Mouse (Mus musculus) forebrain, postnatal 0 days (tissue): Measurements from ENCODE around the gene Samd14. TPM values are rescaled to one million over a fixed set of nuclear protein-coding genes. Genes with fewer than 3 reads are reported as not detected.

Experiments used
- ATAC-seq: fragments of 200-750 bp; cut with Nextera tagmentation; 2 replicates; pipeline ENCODE4 v1.8.0; 2017; ENCODE audit warnings: mild to moderate bottlenecking, moderate library complexity
- DNase-seq: peaks from one replicate; pipeline ENCODE4 v3.0.0-alpha.2; 2015
- H3K27ac ChIP-seq: fragments of 300-500 bp; sonication (generic); 2 replicates; pipeline ENCODE4 v1.5.1; 2014; ENCODE audit warnings: low read depth, mild to moderate bottlenecking, antibody characterized with exemption, low read length, moderate library complexity, mixed read lengths
- H3K27me3 ChIP-seq: fragments of 300-500 bp; sonication (generic); 2 replicates; pipeline ENCODE4 v1.6.1; 2014; ENCODE audit warnings: mild to moderate bottlenecking, low read length, mixed read lengths; ENCODE audit not compliant: insufficient read depth
- H3K36me3 ChIP-seq: fragments of 300-500 bp; sonication (generic); 2 replicates; pipeline ENCODE4 v1.6.1; 2014; ENCODE audit warnings: mild to moderate bottlenecking, moderate library complexity; ENCODE audit not compliant: insufficient read depth
- H3K4me1 ChIP-seq: fragments of 300-500 bp; sonication (generic); 2 replicates; pipeline ENCODE4 v1.6.1; 2014; ENCODE audit warnings: antibody characterized with exemption; ENCODE audit not compliant: insufficient read depth
- H3K4me2 ChIP-seq: fragments of 300-500 bp; sonication (generic); 2 replicates; pipeline ENCODE4 v1.6.1; 2014; ENCODE audit warnings: low read depth, mild to moderate bottlenecking, moderate library complexity
- H3K4me3 ChIP-seq: fragments of 300-500 bp; sonication (generic); 2 replicates; pipeline ENCODE4 v1.5.1; 2014; ENCODE audit warnings: low read depth, low read length, mixed read lengths
- H3K9ac ChIP-seq: fragments of 300-500 bp; sonication (generic); 2 replicates; pipeline ENCODE4 v1.6.1; 2014; ENCODE audit warnings: mild to moderate bottlenecking
- H3K9me3 ChIP-seq: fragments of 300-500 bp; sonication (generic); 2 replicates; pipeline ENCODE4 v1.6.1; 2016; ENCODE audit warnings: low read length
- CTCF ChIP-seq: sonication (generic); IDR thresholded peaks from 2 replicates; pipeline ENCODE4 v1.5.1; 2016; ENCODE audit warnings: antibody characterized with exemption, control low read depth, low read depth
- WGBS: fragments of 180-500 bp; shearing (Covaris S2); extraction: QIAGEN DNeasy Blood & Tissue Kit; methylation state at CpG from one replicate; pipeline ENCODE4 v1.1.7; 2014; 5-methylcytosine and 5-hydroxymethylcytosine counted together
- polyA plus RNA-seq: library from polyadenylated mRNA; unstranded; fragments of >200 nt; fragmentation: Nextera tagmentation; extraction: Ambion mirVana; gene quantifications from 2 replicates; pipeline ENCODE4 v1.2.1, GENCODE M21; 2015
- total RNA-seq: library from RNA; depleted of rRNA; stranded (reverse); fragments of >200 nt; gene quantifications from 2 replicates; pipeline ENCODE4 v1.2.3, GENCODE M21; 2014

Gene Samd14
- total and polyA plus RNA-seq, 2 experiments from 2014 or later, result 130 to 150 TPM

DNA sequence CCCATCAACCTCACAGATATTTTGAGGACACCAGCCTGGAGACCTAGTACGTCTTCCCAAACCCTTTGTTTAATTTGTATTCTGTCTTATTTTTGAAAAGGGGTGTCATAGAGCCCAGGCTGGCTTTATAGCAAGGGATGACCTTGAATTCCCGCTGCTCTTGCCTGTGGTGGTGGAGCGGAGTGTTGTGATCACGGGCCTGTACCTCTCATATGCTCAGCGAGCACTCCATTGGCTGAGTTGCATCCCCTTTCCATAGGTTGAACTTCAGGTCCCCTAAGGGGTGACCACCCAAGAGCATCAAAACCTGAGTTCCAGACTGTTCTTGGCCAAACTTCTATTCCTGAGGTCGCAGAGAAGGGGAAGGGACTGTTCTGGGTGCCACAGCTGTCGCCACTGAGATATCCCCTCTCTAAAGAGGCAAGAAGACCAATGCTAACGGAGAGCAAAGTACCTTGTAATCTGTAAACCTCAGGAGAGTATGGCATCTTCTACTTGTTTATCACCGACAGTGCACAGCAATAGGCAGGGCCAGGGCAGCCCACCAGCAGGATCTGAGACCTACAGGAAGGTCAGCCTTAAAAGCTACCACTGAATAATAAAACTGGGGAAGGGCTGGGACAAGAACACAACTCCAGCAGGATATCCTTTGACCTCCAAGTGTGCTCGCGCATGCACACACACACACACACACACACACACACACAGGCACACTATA, 30.1 kb upstream of the Samd14 start:
- H3K27ac ChIP-seq, result peak overlapping the region; percentile 42
- H3K4me3 ChIP-seq, result peak overlapping the region; percentile 31
- no peak for DNase-seq
- H3K27me3 ChIP-seq, result no peaks in the 10 kb centered on the region
- no peaks in the 10 kb centered on the region for H3K9me3 ChIP-seq
- WGBS, result 76% methylated on average over 11 of the region's 11 CpGs
- peak overlapping the region; percentile 44 for H3K9ac ChIP-seq
- TF ChIP-seq CTCF, result no peak
- H3K4me2 ChIP-seq, result peak overlapping the region; percentile 50
- ATAC-seq, result no peak
- no peaks in the 10 kb centered on the region for H3K36me3 ChIP-seq
- peaks cover 16% of the 10 kb centered on the region for H3K4me1 ChIP-seq

DNA sequence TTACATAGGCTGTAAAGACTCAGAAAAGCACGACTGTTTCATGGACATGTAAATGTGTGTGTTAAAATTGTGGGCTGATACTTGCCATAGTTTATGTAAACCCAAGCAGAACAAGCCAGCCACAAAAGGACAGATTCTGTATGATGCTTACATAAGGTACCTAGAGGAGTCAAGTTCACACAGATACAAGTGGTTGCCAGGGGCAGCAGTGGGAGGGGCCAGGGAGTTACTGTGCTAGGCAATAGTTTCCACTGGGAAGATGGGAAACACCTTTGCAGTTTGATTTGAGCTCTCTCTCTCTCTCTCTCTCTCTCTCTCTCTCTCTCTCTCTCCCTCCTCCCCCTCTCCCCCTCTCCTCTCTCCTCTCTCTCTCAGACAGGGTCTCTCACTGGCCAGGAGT, 24.5 kb upstream of the Samd14 start:
- Histone ChIP-seq H3K4me3 (no peak overlapping the region), H3K4me1 (peaks cover 12% of the 10 kb centered on the region), H3K27me3 (no peaks in the 10 kb centered on the region), H3K4me2 (no peak overlapping the region), H3K9ac (no peak overlapping the region), H3K36me3 (no peaks in the 10 kb centered on the region), H3K27ac (no peak overlapping the region), H3K9me3 (no peaks in the 10 kb centered on the region)
- WGBS, result 59% methylated on average over 1 of the region's 1 CpGs
- ATAC-seq, result no peak
- no peak for DNase-seq
- TF ChIP-seq CTCF, result no peak

DNA sequence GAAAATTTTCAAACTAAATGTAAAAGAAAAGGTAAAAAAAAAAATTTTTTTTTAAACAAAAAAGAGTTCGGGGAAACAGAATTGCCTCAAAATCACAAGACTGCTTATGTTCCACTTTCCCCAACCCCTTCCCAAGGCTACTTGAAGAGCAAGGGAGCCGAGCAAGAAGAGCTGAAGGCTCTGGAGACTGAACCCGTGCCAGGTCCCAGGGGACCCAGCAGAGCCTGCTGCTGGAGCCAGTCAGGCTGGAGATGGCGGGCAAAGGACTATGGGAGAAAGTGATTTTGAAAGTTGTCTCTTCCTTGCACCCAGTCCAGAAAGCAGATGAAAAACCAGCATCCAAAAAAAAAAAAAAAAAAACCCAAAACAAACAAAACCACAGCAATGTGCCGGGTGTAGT, 23.9 kb upstream of the Samd14 start:
- WGBS, result 75% methylated on average over 5 of the region's 5 CpGs
- Histone ChIP-seq H3K9ac (no peak overlapping the region), H3K4me1 (peaks cover 17% of the 10 kb centered on the region), H3K4me2 (no peak overlapping the region), H3K36me3 (no peaks in the 10 kb centered on the region), H3K4me3 (no peak overlapping the region), H3K27ac (no peak overlapping the region), H3K27me3 (no peaks in the 10 kb centered on the region), H3K9me3 (no peaks in the 10 kb centered on the region)
- no peak for TF ChIP-seq CTCF
- ATAC-seq (no peak), DNase-seq (no peak)

DNA sequence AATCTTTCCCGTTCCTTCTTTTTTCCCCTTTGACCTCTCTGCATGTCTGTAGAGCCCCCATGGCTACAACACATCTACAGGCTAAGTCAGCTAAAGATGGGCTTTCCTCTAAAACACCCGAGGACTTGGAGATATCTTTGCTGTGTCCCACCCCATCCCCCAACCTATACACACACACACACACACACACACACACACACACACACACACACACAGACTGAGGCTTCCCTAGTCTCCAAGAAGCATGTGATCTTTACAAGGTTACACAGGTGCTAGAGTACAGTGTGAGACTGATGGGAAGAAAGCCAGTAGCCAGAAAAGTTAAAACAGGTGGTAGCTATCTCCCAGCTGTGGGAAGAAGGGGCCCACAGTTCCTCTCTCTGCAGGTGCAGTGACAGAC, 23.2 kb upstream of the Samd14 start:
- no peak overlapping the region for H3K4me2 ChIP-seq
- no peaks in the 10 kb centered on the region for H3K9me3 ChIP-seq
- no peak for TF ChIP-seq CTCF
- H3K27ac ChIP-seq, result no peak overlapping the region
- no peak overlapping the region for H3K9ac ChIP-seq
- no peaks in the 10 kb centered on the region for H3K36me3 ChIP-seq
- H3K4me1 ChIP-seq, result peaks cover 17% of the 10 kb centered on the region
- DNase-seq (no peak), ATAC-seq (no peak)
- 75% methylated on average over 2 of the region's 2 CpGs for WGBS
- no peak overlapping the region for H3K4me3 ChIP-seq
- no peaks in the 10 kb centered on the region for H3K27me3 ChIP-seq

DNA sequence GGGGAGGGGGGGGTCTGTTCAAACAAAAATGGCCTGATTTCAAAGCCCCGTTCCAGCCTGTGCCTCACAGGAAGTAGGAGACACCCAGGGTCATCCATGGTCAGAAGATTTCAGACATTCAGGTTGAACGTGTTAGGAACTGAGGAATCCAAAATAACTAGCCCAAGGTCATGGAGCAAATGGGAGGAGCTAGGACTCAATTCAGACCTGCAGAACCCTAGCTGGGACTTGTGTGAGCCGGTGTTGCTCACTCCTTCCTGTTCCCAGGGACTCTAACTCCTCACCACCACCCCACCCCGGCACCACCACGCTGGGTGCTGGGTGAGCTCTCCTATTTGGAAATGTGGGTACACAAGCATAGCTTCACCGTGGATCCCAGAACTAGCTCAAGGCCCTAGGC, 22.3 kb upstream of the Samd14 start:
- Histone ChIP-seq H3K4me2 (no peak overlapping the region), H3K9ac (no peak overlapping the region), H3K36me3 (no peaks in the 10 kb centered on the region), H3K27ac (no peak overlapping the region), H3K27me3 (no peaks in the 10 kb centered on the region), H3K4me1 (peaks cover 17% of the 10 kb centered on the region), H3K4me3 (no peak overlapping the region), H3K9me3 (no peaks in the 10 kb centered on the region)
- 58% methylated on average over 6 of the region's 6 CpGs for WGBS
- ATAC-seq (no peak), DNase-seq (no peak)
- TF ChIP-seq CTCF, result no peak

DNA sequence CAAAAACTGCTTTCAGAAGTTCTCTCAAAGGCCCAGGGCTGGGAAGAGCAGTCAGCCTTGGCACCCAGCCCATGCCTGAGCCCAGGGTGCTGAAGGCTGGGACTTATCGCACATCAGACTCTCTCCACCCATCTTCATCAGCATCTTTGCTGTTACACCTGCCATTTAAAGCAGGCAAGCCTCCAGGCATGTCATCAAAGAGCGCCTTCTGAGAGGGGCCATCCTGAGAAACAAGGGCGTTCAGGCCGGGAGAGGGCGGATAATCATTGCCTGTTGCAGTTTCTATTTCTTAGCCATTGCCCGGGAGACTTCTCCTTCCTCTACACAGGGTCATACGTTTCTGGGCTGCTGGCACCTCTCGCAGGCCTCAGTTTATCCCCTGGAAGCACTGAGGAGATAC, 21.8 kb upstream of the Samd14 start:
- Histone ChIP-seq H3K4me3 (no peak overlapping the region), H3K9me3 (no peaks in the 10 kb centered on the region), H3K4me1 (peaks cover 17% of the 10 kb centered on the region), H3K4me2 (no peak overlapping the region), H3K27me3 (no peaks in the 10 kb centered on the region), H3K9ac (no peak overlapping the region), H3K27ac (no peak overlapping the region), H3K36me3 (no peaks in the 10 kb centered on the region)
- no peak for DNase-seq
- no peak for TF ChIP-seq CTCF
- WGBS, result 84% methylated on average over 8 of the region's 8 CpGs
- ATAC-seq, result no peak

DNA sequence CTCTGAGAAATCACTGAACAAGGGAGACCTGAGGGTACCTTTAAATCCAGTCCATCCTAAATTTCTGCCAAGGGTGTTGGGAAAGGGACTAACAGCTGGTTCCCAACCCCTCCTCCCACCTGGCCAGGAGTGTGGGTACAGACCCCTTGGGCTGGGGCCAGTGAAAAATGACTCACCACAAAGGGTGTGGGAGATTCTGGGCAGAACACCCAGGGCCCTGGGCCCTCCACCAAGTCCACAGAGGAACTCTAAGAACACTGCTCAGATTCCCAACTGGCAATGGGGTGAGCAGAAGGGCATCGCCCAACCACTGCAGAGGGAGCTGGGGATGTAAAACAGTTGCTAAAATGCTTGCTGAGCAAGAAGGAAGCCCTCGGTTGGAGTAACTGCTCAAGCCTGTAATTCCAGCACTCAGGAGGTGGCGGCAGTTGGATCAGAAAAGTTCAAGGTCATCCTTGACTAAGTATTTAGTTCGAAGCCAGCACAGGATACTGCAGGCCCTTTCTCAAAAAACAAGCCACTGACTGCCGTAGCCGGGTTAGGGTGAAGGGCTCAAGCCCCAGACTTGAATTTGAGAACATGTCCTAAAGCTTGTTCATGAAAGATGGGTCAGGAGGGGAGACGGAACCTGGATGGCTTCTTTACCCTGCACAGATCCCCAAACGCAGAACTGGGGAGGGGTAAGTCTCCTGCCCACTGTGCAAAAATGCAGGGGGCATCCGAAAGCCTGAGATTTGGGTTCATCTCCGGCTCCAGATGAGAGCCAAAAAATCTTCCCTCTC, 20.7 kb upstream of the Samd14 start:
- Histone ChIP-seq H3K9ac (peak overlapping the region; percentile 78), H3K27ac (peak overlapping the region; percentile 97), H3K9me3 (no peaks in the 10 kb centered on the region), H3K4me2 (peak overlapping the region; percentile 91), H3K4me3 (peak overlapping the region; percentile 93), H3K4me1 (peaks cover 24% of the 10 kb centered on the region), H3K36me3 (no peaks in the 10 kb centered on the region), H3K27me3 (no peaks in the 10 kb centered on the region)
- ATAC-seq (no peak), DNase-seq (no peak)
- TF ChIP-seq CTCF, result no peak
- WGBS, result 15% methylated on average over 10 of the region's 10 CpGs
